Comparison of ENCODE assay signal across 13 mouse cellular contexts in genomic region chr6:82735347-82735746, GRCm38 (mm10). TPM values are rescaled to one million over a fixed set of nuclear protein-coding genes. Genes with fewer than 3 reads are reported as not detected.
DNase-seq lines count a peak whose midpoint lies in the region; ATAC-seq and TF ChIP-seq lines count a peak whose summit lies in the region.
"Had no signal": no experiment of that assay in that cellular context is flagged by ENCODE, and none has a peak within 500 bp of the region (broad histone marks: within the 10 kb centered on the region; RNA-seq: fewer than 3 reads in every experiment).

No protein-coding gene starts in this region.

- no peak overlapping the region for H3K9ac ChIP-seq in kidney, postnatal 0 days (ENCODE audit: low read depth, low read length)
- H3K9ac ChIP-seq in kidney, embryonic 14.5 days (ENCODE audit: low read depth, low read length) = no peak overlapping the region
- H3K9ac ChIP-seq in heart, embryonic 12.5 days = no peak overlapping the region
- H3K9ac ChIP-seq in intestine, embryonic 16.5 days (ENCODE audit: low read depth, low read length) = no peak overlapping the region
- H3K9ac ChIP-seq: hindbrain, embryonic 15.5 days; neural tube, embryonic 13.5 days had no signal

- no peak overlapping the region for H3K27ac ChIP-seq in kidney, postnatal 0 days
- no peak overlapping the region for H3K27ac ChIP-seq in kidney, embryonic 14.5 days (ENCODE audit: low read depth, low read length)
- H3K27ac ChIP-seq in heart, embryonic 12.5 days (ENCODE audit: poor library complexity, severe bottlenecking) = no peak overlapping the region
- no peak overlapping the region for H3K27ac ChIP-seq in intestine, embryonic 16.5 days (ENCODE audit: low read length)
- H3K27ac ChIP-seq: hindbrain, embryonic 15.5 days; neural tube, embryonic 13.5 days had no signal

- no peaks in the 10 kb centered on the region for H3K27me3 ChIP-seq in kidney, postnatal 0 days (ENCODE audit: insufficient read depth, low read length)
- H3K27me3 ChIP-seq in kidney, embryonic 14.5 days (ENCODE audit: control insufficient read depth, insufficient read depth, low read length) = no peaks in the 10 kb centered on the region
- no peaks in the 10 kb centered on the region for H3K27me3 ChIP-seq in heart, embryonic 12.5 days (replicated peaks)
- no peaks in the 10 kb centered on the region for H3K27me3 ChIP-seq in intestine, embryonic 16.5 days (replicated peaks; ENCODE audit: control insufficient read depth, insufficient read depth, low read length)
- H3K27me3 ChIP-seq: hindbrain, embryonic 15.5 days; neural tube, embryonic 13.5 days; Patski had no signal

- H3K4me1 ChIP-seq in kidney, postnatal 0 days (replicated peaks; ENCODE audit: insufficient read depth, low read length) = no peaks in the 10 kb centered on the region
- H3K4me1 ChIP-seq in kidney, embryonic 14.5 days (ENCODE audit: control insufficient read depth, insufficient read depth, low read length) = no peaks in the 10 kb centered on the region
- peaks cover 1% of the 10 kb centered on the region; the same call in 1 of the 2 replicates for H3K4me1 ChIP-seq in heart, embryonic 12.5 days (replicated peaks)
- H3K4me1 ChIP-seq in intestine, embryonic 16.5 days (ENCODE audit: control insufficient read depth, insufficient read depth, low read length) = peaks cover 1% of the 10 kb centered on the region; the same call in 1 of the 2 replicates

- H3K4me3 ChIP-seq in kidney, postnatal 0 days (replicated peaks; ENCODE audit: low read depth, low read length) = no peak overlapping the region
- H3K4me3 ChIP-seq in kidney, embryonic 14.5 days (ENCODE audit: low read length) = no peak overlapping the region
- no peak overlapping the region for H3K4me3 ChIP-seq in heart, embryonic 12.5 days
- no peak overlapping the region for H3K4me3 ChIP-seq in intestine, embryonic 16.5 days (ENCODE audit: low read length)
- H3K4me3 ChIP-seq: erythroblast, embryonic 14.5 days; hindbrain, embryonic 15.5 days; neural tube, embryonic 13.5 days had no signal

- TF ChIP-seq CTCF in kidney, postnatal 0 days (IDR thresholded peaks at IDR 0.05; ENCODE audit: low read depth) = peak; percentile 68

- no peak for ATAC-seq in kidney, postnatal 0 days (replicated peaks; ENCODE audit: low FRiP score, low read depth)
- no peak for ATAC-seq in kidney, embryonic 14.5 days (ENCODE audit: low FRiP score, low TSS enrichment)
- no peak for ATAC-seq in heart, embryonic 12.5 days (ENCODE audit: insufficient number of reproducible peaks, low FRiP score)
- ATAC-seq in cerebellum, adult (ENCODE audit: insufficient number of reproducible peaks, low FRiP score, low TSS enrichment) = no peak
- ATAC-seq in intestine, embryonic 16.5 days = no peak
- ATAC-seq: Patski had no signal

- H3K36me3 ChIP-seq in kidney, postnatal 0 days (ENCODE audit: insufficient read depth, low read length) = 0 out of 2 replicates have a peak, but pooled peaks cover 5% of the 10 kb centered on the region
- H3K36me3 ChIP-seq in kidney, embryonic 14.5 days (ENCODE audit: control insufficient read depth, insufficient read depth, low read length) = peaks cover 44% of the 10 kb centered on the region
- peaks cover 86% of the 10 kb centered on the region for H3K36me3 ChIP-seq in heart, embryonic 12.5 days
- peaks cover 9% of the 10 kb centered on the region for H3K36me3 ChIP-seq in intestine, embryonic 16.5 days (ENCODE audit: control insufficient read depth, insufficient read depth, low read length)
- H3K36me3 ChIP-seq: hindbrain, embryonic 15.5 days; neural tube, embryonic 13.5 days had no signal

- peak; percentile 35 for DNase-seq in kidney, postnatal 0 days (ENCODE audit: low spot score)
- DNase-seq in right cerebral cortex, postnatal 14 days = peak; percentile 59
- DNase-seq in right cerebral cortex, postnatal 36 days (ENCODE audit: low spot score in 2 of 2) = no peak
- peak; percentile 37 for DNase-seq in layer of hippocampus, adult 9-11 months
- DNase-seq: gastrocnemius, postnatal 25 days had no signal

- no peaks in the 10 kb centered on the region for H3K9me3 ChIP-seq in kidney, postnatal 0 days (replicated peaks; ENCODE audit: low read length)
- H3K9me3 ChIP-seq in kidney, embryonic 14.5 days (ENCODE audit: control insufficient read depth, low read length) = no peaks in the 10 kb centered on the region
- H3K9me3 ChIP-seq in heart, embryonic 12.5 days (replicated peaks) = no peaks in the 10 kb centered on the region
- H3K9me3 ChIP-seq in intestine, embryonic 16.5 days (ENCODE audit: control insufficient read depth, low read length) = no peaks in the 10 kb centered on the region
- H3K9me3 ChIP-seq: hindbrain, embryonic 15.5 days; neural tube, embryonic 13.5 days had no signal

- no peak overlapping the region for H3K4me2 ChIP-seq in kidney, postnatal 0 days (ENCODE audit: low read length)
- H3K4me2 ChIP-seq in kidney, embryonic 14.5 days (replicated peaks; ENCODE audit: low read depth, low read length) = no peak overlapping the region
- no peak overlapping the region for H3K4me2 ChIP-seq in heart, embryonic 12.5 days
- no peak overlapping the region for H3K4me2 ChIP-seq in intestine, embryonic 16.5 days (ENCODE audit: low read depth, low read length)
- H3K4me2 ChIP-seq: hindbrain, embryonic 15.5 days; neural tube, embryonic 13.5 days had no signal

- 83% methylated on average over 7 of the region's 7 CpGs for WGBS in kidney, postnatal 0 days
- WGBS in kidney, embryonic 14.5 days = 88% methylated on average over 7 of the region's 7 CpGs
- WGBS in heart, embryonic 12.5 days = 83% methylated on average over 7 of the region's 7 CpGs
- 76% methylated on average over 7 of the region's 7 CpGs for WGBS in intestine, embryonic 16.5 days

RNA-seq across cellular contexts. Expression of gene Pole4, which starts 30.2 kb away (rescaled TPM):
- polyA plus RNA-seq in kidney, postnatal 0 days (2015; fragmentation: Nextera tagmentation; extraction: Ambion mirVana) = 117 and 123 TPM in 2 replicates
- polyA plus RNA-seq in kidney, embryonic 14.5 days (2014; fragmentation: Nextera tagmentation; extraction: Ambion mirVana) = 120 and 136 TPM in 2 replicates
- 106 and 112 TPM in 2 replicates for polyA plus RNA-seq in heart, embryonic 12.5 days (2016; fragmentation: Nextera tagmentation; extraction: Ambion mirVana)
- polyA plus RNA-seq in intestine, embryonic 16.5 days (2015; fragmentation: Nextera tagmentation; extraction: Ambion mirVana) = 80.1 and 82.6 TPM in 2 replicates

RNA-seq across cellular contexts. Expression of gene Hk2, which starts 38.9 kb away (rescaled TPM):
- polyA plus RNA-seq in kidney, postnatal 0 days (2015; fragmentation: Nextera tagmentation; extraction: Ambion mirVana) = 4.0 and 4.5 TPM in 2 replicates
- 28.0 TPM in 2 replicates for polyA plus RNA-seq in kidney, embryonic 14.5 days (2014; fragmentation: Nextera tagmentation; extraction: Ambion mirVana)
- 35.0 and 35.2 TPM in 2 replicates for polyA plus RNA-seq in heart, embryonic 12.5 days (2016; fragmentation: Nextera tagmentation; extraction: Ambion mirVana)
- polyA plus RNA-seq in intestine, embryonic 16.5 days (2015; fragmentation: Nextera tagmentation; extraction: Ambion mirVana) = 14.7 and 18.0 TPM in 2 replicates

Comparison
In these comparisons a context has a peak if more than half of its experiments do, and no peak if none do; other contexts are left out.
1. DNase-seq: peak in kidney, postnatal 0 days (single experiment), right cerebral cortex, postnatal 14 days (single experiment) and layer of hippocampus, adult 9-11 months (single experiment); none in right cerebral cortex, postnatal 36 days (0 of 2).